Mouse (Mus musculus): ENCODE data around the gene Vmn2r38. TPM values are rescaled to one million over a fixed set of nuclear protein-coding genes. Genes with fewer than 3 reads are reported as not detected.
"Not testable (repeated sequence)": the region's sequence is repeated elsewhere in the genome, so short reads cannot be mapped to it uniquely, and the experiment has no call there.

The Vmn2r38 gene
- polyA plus RNA-seq (2012; rRNA removed) (not detected in 2 replicates), polyA plus RNA-seq (2014; fragmentation: Nextera tagmentation; extraction: Ambion mirVana) (not detected in 2 replicates)

DNA sequence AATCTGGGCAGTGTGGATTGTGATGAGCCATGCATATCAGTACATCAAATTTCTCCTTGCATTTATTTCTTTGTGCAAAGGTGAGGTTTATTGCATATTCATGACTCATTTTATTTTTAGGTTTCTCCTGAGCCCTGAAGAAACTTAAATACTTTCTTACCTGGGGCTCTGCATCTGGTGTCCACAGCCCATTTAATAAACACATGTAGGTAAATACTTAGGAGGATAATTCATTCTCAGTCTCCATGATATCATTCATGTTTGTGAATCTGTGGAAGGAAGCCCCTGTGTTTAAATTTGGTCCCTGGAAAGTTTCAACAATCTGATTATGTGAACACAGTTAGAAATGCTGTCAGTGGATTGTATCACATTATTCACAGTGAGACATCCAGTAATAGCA is at the start of gene Vmn2r38:
Vmn2r38 (minus strand) TSS at position 101 of the 400 bp plus-strand sequence.
- H3K4me2 ChIP-seq (ENCODE audit: low read depth); H3K9me3 ChIP-seq (ENCODE audit: control insufficient read depth, low read length); H3K36me3 ChIP-seq (replicated peaks; ENCODE audit: control insufficient read depth, insufficient read depth, low read depth); DNase-seq (ENCODE audit: low read depth in 3 of 3, low spot score in 3 of 3); H3K4me3 ChIP-seq (ENCODE audit: insufficient read depth in 1 of 2, low read depth in 2 of 2, low read length in 2 of 2); ATAC-seq (ENCODE audit: insufficient read depth); H3K9ac ChIP-seq (replicated peaks); H3K27me3 ChIP-seq (ENCODE audit: control insufficient read depth, insufficient read depth, low read length); H3K27ac ChIP-seq; H3K4me1 ChIP-seq (replicated peaks; ENCODE audit: control insufficient read depth in 2 of 2, insufficient read depth in 2 of 2, low read length in 1 of 2): not testable (repeated sequence)

DNA sequence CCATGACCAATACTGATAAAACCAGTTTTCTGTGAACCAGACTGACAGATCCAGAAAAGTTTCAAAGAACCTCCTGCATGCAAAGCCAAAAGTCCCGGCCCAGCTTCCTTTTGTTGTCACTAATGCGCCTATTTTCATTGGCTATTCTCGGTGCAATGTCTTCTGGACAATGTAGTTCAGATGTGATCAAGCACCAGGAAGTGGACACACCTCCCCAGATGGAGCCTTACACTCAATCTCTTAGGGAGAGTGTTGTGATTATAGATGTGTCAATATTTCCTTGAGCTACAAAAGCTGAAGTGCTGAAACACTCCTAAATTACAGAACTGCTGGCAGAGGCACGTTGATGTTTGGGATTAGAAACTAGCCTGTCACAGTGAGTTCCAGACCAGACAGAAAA is 32.3 kb downstream of the Vmn2r38 start:
- not testable (repeated sequence) for H3K4me1 ChIP-seq (replicated peaks; ENCODE audit: control insufficient read depth in 2 of 2, insufficient read depth in 2 of 2, low read length in 1 of 2); H3K9me3 ChIP-seq (ENCODE audit: control insufficient read depth, low read length); H3K27ac ChIP-seq; ATAC-seq (ENCODE audit: insufficient read depth); H3K36me3 ChIP-seq (replicated peaks; ENCODE audit: control insufficient read depth, insufficient read depth, low read depth); DNase-seq (ENCODE audit: low read depth in 3 of 3, low spot score in 3 of 3); H3K4me2 ChIP-seq (ENCODE audit: low read depth); H3K4me3 ChIP-seq (ENCODE audit: insufficient read depth in 1 of 2, low read depth in 2 of 2, low read length in 2 of 2); H3K27me3 ChIP-seq (ENCODE audit: control insufficient read depth, insufficient read depth, low read length); H3K9ac ChIP-seq (replicated peaks)
- WGBS (ENCODE audit: insufficient replicate concordance) = 67% methylated on average over 4 of the region's 4 CpGs

DNA sequence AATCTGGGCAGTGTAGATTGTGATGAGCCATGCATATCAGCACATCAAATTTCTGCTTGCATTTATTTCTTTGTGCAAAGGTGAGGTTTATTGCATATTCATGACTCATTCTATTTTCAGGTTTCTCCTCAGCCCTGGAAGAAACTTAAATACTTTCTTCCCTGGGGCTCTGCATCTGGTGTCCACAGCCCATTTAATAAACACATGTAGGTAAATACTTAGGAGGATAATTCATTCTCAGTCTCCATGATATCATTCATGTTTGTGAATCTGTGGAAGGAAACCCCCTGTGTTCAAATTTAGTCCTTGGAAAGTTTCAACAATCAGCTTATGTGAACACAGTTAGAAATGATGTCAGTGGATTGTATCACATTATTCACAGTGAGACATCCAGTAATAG is 67.0 kb downstream of the Vmn2r38 start, which contains the start of gene Vmn2r39:
Vmn2r39 (minus strand) TSS at position 101 of the 400 bp plus-strand sequence.
- H3K9ac ChIP-seq (replicated peaks); H3K4me2 ChIP-seq (ENCODE audit: low read depth); H3K4me1 ChIP-seq (replicated peaks; ENCODE audit: control insufficient read depth in 2 of 2, insufficient read depth in 2 of 2, low read length in 1 of 2); DNase-seq (ENCODE audit: low read depth in 3 of 3, low spot score in 3 of 3); H3K9me3 ChIP-seq (ENCODE audit: control insufficient read depth, low read length); ATAC-seq (ENCODE audit: insufficient read depth); H3K36me3 ChIP-seq (replicated peaks; ENCODE audit: control insufficient read depth, insufficient read depth, low read depth); H3K4me3 ChIP-seq (ENCODE audit: insufficient read depth in 1 of 2, low read depth in 2 of 2, low read length in 2 of 2); H3K27me3 ChIP-seq (ENCODE audit: control insufficient read depth, insufficient read depth, low read length); H3K27ac ChIP-seq: not testable (repeated sequence)

Other genes with a start within 250 kb of the Vmn2r38 start
- gene Vmn2r40, start 166.4 kb downstream of the Vmn2r38 start, polyA plus RNA-seq (2012; rRNA removed) = not detected in 2 replicates
- not detected in 2 replicates for gene Vmn2r40, start 166.4 kb downstream of the Vmn2r38 start, polyA plus RNA-seq (2014; fragmentation: Nextera tagmentation; extraction: Ambion mirVana)
- not detected in 2 replicates for gene Vmn2r39, start 67.1 kb downstream of the Vmn2r38 start, polyA plus RNA-seq (2012; rRNA removed)
- gene Vmn2r39, start 67.1 kb downstream of the Vmn2r38 start, polyA plus RNA-seq (2014; fragmentation: Nextera tagmentation; extraction: Ambion mirVana) = not detected in 2 replicates
- gene Vmn2r37, start 125.8 kb upstream of the Vmn2r38 start, polyA plus RNA-seq (2012; rRNA removed) = not detected in 2 replicates
- not detected in 2 replicates for gene Vmn2r37, start 125.8 kb upstream of the Vmn2r38 start, polyA plus RNA-seq (2014; fragmentation: Nextera tagmentation; extraction: Ambion mirVana)

Measured in liver, embryonic 14.5 days (tissue).